Mouse (Mus musculus) stomach, postnatal 0 days (tissue): ENCODE measurements at regions not wholly inside any gene's neighbourhood (a gene's known extent, or its start where the extent isn't known, plus 50 kb on each side); places are given as distances from the start of the nearest gene placed in this dataset.

Experiments used
- CTCF ChIP-seq: IDR thresholded peaks from 2 replicates; pipeline ENCODE4 v1.5.1; 2016; ENCODE audit warnings: antibody characterized with exemption, low read depth, mild to moderate bottlenecking, moderate library complexity
- EP300 ChIP-seq: optimal IDR thresholded peaks from 2 replicates; pipeline ENCODE3; 2016; ENCODE audit warnings: antibody characterized with exemption

- no peak for TF ChIP-seq CTCF
- no peak for TF ChIP-seq EP300
These were observed 114.9 kb downstream of the Bcl2l11 start for GRCm38 (mm10) chr2:128240536-128241279.
